Mouse (Mus musculus) cerebellum, adult 9-10 months (tissue): ENCODE measurements at regions not wholly inside any gene's neighbourhood (a gene's known extent, or its start where the extent isn't known, plus 50 kb on each side); places are given as distances from the start of the nearest gene placed in this dataset.

ENCODE experiments used
- DNase-seq: peaks from one replicate; pipeline ENCODE4 v3.0.0; 2022

GRCm38 (mm10) chr13:39350668-39351067, 390.0 kb upstream of the Slc35b3 start:
- DNase-seq: peak; percentile 96

GRCm38 (mm10) chr13:39347761-39348160, 387.1 kb upstream of the Slc35b3 start:
- DNase-seq: peak; percentile 69

DNA sequence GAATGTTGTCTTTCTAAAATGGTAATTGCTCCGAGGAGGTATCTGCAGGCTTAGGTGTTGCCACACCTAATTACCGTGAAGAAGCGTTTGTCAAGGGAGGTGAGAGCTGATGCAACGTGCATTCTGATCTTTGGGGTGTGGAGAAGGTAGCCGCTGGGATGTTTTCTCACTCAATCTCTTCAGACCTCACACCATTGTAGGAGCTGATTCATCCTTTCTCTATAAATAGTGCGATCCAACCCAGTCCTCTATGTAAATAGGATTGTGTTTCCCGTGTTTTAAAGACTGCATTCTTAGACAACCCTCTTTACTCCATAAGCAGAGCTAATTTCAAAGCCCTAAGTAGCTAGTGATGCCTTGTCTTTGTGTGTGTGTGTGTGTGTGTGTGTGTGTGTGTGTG, 374.2 kb upstream of the Slc35b3 start:
- no peak for DNase-seq

DNA sequence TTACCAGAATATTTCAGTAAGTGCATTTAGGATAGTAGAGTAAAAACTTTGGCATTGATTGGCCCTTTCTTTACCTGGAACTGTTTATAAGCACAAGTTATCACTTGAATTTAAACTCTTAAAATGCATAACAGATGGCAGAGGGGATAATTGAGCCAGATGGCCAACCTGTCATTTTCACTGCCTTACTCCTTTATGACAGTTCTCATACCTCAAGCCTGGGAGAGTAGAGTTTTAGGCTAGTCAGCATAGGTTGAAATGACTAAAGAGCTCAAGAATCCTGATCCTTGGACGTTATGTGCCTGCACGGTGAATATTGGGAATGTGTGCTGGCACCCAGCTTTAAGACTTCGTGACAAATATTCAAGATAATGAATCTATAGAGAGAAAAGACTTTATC, 369.1 kb upstream of the Slc35b3 start:
- DNase-seq: peak; percentile 67

DNA sequence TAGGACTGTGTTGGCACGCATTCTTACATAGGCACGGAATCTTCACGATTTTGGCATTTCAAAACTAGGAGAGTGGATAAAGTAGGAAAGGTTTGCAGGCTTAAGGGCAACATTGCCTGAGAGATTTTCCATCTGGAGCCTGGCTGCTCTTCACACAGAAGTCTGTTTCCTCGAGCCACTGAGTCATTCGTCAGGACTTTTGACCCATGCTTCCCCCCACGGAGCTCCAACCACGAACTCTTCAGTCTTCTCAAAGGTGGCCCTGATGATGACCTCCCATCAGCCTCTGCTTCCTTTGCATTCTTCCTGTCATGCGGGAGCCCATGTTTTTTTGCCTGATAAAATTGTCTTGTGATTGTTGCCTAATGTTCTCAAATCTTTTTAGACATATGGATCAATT, 365.5 kb upstream of the Slc35b3 start:
- no peak for DNase-seq

DNA sequence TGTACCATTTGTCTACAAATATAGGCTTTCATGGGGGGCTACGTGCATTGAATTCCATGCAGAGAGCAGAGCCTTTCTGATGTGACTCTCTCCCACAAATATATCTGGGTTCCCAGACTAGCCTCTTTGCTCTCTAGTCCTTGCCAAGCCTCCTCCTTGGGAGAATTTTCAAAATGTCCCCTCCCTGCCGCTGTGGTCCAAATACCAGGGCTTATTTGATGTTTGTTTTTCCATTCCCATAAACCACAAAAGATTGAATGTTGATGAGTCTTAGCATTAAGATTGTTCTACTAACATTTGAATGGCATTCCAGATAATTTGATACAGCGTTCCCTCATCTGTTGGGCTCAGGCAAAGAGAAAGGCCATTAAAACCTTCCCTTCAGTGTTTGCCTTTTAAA, 360.4 kb upstream of the Slc35b3 start:
- no peak for DNase-seq

GRCm38 (mm10) chr13:39309758-39310157, 349.1 kb upstream of the Slc35b3 start:
- no peak for DNase-seq

GRCm38 (mm10) chr13:39307845-39308244, 347.2 kb upstream of the Slc35b3 start:
- no peak for DNase-seq

- no peak for DNase-seq
Observed at GRCm38 (mm10) chr13:39306851-39307250, 346.2 kb upstream of the Slc35b3 start.

GRCm38 (mm10) chr13:39297129-39297528, 336.5 kb upstream of the Slc35b3 start:
- no peak for DNase-seq

GRCm38 (mm10) chr13:39290216-39290960, 329.7 kb upstream of the Slc35b3 start:
- DNase-seq: no peak

DNA sequence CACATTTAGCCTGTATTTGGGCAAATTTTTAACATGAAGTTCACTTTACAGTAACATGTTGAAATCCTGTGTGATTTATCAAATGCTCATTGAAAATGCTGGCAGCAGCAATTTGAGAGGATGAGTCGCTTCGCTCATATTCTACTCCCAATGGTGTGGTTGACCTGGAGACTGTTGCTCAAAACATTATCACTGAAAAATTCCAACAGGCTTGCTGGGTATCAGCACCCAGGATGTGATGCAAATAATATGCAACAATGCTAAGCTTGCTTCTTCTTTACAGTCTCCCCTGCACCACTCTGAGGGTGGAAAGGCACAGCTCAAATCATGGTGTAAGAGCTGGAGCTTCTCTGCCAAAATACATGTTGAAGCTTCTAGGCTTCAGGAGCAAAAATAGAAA, 321.6 kb upstream of the Slc35b3 start:
- DNase-seq: no peak

DNA sequence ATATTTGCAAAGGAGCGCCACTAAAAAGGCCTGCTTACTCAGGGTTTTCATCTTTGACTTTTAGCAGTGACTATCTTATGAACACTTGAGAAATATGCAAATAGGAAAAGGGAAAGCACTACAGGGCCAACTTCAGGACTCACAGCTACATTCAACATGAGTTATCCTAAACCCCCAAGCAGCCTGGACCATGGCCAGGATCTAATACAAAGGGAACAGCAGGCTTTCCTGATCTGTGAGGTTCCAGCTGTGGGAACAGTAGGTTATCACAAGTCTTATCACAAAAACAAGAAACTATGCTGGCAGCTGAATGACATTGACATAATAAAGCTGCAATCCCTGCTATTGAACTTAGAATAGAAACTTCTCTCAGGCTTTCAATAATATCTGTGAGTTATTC, 317.4 kb upstream of the Slc35b3 start:
- DNase-seq: no peak

GRCm38 (mm10) chr13:39266024-39266423, 305.3 kb upstream of the Slc35b3 start:
- no peak for DNase-seq

DNA sequence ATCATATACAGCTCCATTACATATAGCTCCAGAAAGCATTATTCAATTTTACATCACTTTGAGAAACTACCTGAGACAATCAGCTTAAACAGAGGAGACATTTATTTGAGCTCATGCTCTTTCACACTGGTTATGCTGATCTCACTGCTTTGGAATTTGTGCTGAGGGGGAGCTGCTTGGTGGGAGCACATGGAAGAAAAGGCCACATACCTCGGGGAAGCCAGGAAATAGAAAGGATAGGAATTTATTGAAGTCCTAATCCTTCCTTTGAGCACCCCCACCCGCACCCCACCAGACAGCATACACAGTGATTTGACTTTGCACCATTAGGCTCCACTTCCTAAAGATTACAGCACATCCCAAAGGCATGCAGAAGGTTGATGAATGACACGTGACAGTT, 296.0 kb upstream of the Slc35b3 start:
- DNase-seq: no peak

DNA sequence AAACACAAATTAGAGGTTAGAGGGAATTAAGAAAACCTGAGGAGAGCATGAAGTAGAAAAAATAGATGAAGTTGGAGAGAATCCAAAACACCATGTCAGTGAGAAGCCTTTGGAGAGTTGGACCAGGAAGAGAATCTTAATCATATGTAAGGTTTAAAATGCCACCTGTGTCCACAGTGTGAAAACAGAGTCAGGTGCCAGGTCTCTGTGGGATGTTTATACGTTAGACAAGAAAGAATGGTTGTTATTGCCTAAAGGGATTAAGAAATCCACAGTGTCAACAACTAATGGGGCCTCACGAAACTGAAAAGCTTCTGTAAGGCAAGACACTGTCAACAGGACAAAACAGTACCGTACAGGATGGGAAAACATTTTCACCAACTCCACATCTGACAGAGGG, 294.7 kb upstream of the Slc35b3 start:
- DNase-seq: peak; percentile 11

DNA sequence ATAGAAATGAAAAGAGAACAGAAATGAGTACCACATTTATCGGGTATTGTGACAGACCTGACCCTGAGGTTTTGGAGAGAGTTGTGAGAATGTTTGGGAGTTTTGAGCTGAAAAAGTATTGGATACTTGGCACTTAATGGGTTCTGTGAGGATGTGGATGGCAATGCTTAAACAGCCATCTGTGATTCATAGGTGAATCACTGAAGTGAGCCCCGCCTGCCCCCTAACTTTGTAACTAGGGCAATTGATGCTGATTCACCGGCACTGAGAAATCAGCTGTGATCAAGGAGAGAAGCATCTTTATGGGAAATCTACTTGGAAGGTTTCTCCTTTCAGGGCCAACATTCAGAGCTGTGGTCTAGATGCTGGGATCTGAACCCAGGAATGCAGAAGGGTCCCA, 291.9 kb upstream of the Slc35b3 start:
- DNase-seq: no peak

DNA sequence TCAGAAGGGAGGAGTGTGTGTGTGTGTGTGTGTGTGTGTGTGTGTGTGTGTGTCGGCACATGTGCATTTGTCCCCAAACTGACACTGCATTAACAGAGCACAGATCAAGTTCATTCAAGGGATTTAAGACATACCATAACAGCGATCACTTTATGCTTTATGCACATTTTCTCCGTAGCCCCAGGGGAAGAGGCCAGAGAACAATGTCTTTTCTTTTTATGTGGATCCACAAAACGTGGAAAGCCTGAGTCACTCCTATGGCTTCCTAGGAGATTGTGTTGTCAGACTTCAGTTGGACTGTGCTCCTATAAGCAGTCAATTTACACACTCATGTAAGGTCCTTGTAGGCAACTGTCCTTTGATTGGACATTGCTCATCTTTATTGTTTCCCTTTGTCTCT, 289.4 kb upstream of the Slc35b3 start:
- DNase-seq: no peak

- DNase-seq: no peak
Observed at GRCm38 (mm10) chr13:39226829-39227228, 266.2 kb upstream of the Slc35b3 start.

- DNase-seq: no peak
Observed at GRCm38 (mm10) chr13:39225651-39226050, 265.0 kb upstream of the Slc35b3 start.

GRCm38 (mm10) chr13:39211076-39211475, 250.4 kb upstream of the Slc35b3 start:
- no peak for DNase-seq

DNA sequence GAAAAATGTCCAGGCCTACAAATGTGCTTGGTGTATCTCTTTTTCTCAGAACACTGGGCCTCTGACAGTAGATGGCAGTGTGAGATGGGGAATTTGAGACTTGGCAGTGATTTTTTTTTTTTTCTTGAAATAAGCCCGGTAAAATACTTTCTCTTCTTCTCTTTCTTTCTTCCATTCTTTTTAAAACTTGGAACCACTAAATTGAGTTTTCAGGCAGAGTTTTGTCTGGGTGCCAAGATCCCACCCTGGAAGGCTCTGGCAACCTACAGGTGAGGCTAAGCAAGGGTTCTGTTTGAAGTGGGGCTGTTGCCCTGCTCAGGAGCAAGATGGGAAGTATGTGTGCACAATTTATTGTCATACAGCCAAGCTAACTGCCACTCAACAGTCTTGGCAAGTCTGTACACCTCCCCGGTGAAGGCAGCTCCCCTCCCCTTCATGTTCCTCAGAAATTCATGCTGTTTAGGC, 223.1 kb upstream of the Slc35b3 start:
- peak; percentile 34 for DNase-seq

GRCm38 (mm10) chr13:39161980-39162379, 201.3 kb upstream of the Slc35b3 start:
- DNase-seq: no peak

DNA sequence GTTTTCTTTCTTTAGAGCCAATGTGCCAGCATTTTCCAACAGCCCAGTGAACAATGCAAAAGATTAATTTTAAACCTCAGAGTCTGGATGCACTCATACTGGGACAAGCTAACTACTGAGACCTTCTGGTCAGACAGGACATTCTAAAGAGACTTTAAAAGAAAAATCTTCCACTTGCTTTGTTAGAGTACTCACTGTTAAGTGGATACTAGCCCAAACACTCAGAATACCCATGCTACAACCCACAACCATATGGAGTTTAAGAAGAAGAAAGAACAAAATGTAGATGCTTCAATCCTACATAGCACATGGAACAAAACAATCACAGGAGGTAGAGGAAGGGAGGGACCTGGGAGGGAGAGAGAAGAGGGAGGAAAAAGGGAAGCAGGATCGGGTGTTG, 167.3 kb upstream of the Slc35b3 start:
- no peak for DNase-seq

DNA sequence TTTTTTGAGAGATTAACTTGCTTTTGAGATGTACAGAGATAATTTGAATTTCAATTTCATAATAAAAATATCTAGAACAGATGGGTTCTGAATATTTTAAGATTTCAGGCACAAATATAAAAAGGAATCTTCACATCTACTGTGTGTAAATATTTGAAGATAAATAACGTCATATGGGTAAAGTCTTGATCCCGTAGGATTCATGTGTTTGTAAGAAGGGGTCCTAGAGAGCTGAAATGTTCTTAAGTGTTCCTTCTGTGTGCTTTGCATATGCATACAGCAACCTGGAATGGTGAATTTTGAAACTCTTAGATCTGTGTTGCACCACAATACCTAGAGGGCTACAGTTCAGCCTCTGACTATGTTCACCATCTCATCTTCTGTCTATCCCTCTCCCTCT, 131.4 kb upstream of the Slc35b3 start:
- no peak for DNase-seq
